Mouse (Mus musculus) limb, embryonic 14.5 days (tissue): ENCODE results near the gene Gse1. TPM values are rescaled to one million over a fixed set of nuclear protein-coding genes. Genes with fewer than 3 reads are reported as not detected.

Source experiments
- ATAC-seq: fragments of 200-750 bp; cut with Nextera tagmentation; 2 replicates; pipeline ENCODE4 v1.8.0; 2017; ENCODE audit warnings: low read depth, moderate number of reproducible peaks, moderate TSS enrichment; ENCODE audit not compliant: low FRiP score
- DNase-seq: peaks from one replicate; pipeline ENCODE4 v3.0.0-alpha.2; 2015; ENCODE audit warnings: low spot score
- H3K27ac ChIP-seq: fragments of 300-500 bp; sonication (generic); replicated peaks from 2 replicates; pipeline ENCODE4 v1.5.1; 2014; ENCODE audit warnings: low read depth, mild to moderate bottlenecking, low read length, moderate library complexity, mixed read lengths
- H3K27me3 ChIP-seq: fragments of 300-500 bp; sonication (generic); 2 replicates; pipeline ENCODE4 v1.6.1; 2014; ENCODE audit warnings: low read length, mixed read lengths; ENCODE audit not compliant: control insufficient read depth, insufficient read depth
- H3K36me3 ChIP-seq: fragments of 300-500 bp; sonication (generic); 2 replicates; pipeline ENCODE4 v1.6.1; 2014; ENCODE audit warnings: mild to moderate bottlenecking, low read length, moderate library complexity, mixed read lengths; ENCODE audit not compliant: control insufficient read depth, insufficient read depth
- H3K4me1 ChIP-seq: fragments of 300-500 bp; sonication (generic); 2 replicates; pipeline ENCODE4 v1.6.1; 2014; ENCODE audit warnings: antibody characterized with exemption, low read length, mixed read lengths; ENCODE audit not compliant: control insufficient read depth, insufficient read depth
- H3K4me2 ChIP-seq: fragments of 300-500 bp; sonication (generic); replicated peaks from 2 replicates; pipeline ENCODE4 v1.6.1; 2014; ENCODE audit warnings: low read depth, mild to moderate bottlenecking, low read length, moderate library complexity; ENCODE audit not compliant: severe bottlenecking
- H3K4me3 ChIP-seq: fragments of 300-500 bp; sonication (generic); replicated peaks from 2 replicates; pipeline ENCODE4 v1.5.1; 2014; ENCODE audit warnings: low read length
- H3K9ac ChIP-seq: fragments of 300-500 bp; sonication (generic); 2 replicates; pipeline ENCODE4 v1.6.1; 2014; ENCODE audit warnings: mild to moderate bottlenecking, low read depth, low read length, moderate library complexity; ENCODE audit not compliant: severe bottlenecking
- H3K9me3 ChIP-seq: fragments of 300-500 bp; sonication (generic); 2 replicates; pipeline ENCODE4 v1.6.1; 2016; ENCODE audit warnings: low read length; ENCODE audit not compliant: control insufficient read depth
- POLR2A ChIP-seq: fragments of 200-500 bp; IDR thresholded peaks from 2 replicates; pipeline ENCODE4 v1.8.0; 2012; ENCODE audit warnings: inconsistent platforms, mild to moderate bottlenecking, moderate library complexity, borderline replicate concordance; ENCODE audit not compliant: insufficient read depth, insufficient read length; ENCODE audit errors: extremely low read depth
- WGBS: fragments of 180-500 bp; shearing (Covaris S2); extraction: QIAGEN DNeasy Blood & Tissue Kit; methylation state at CpG from one replicate; pipeline ENCODE4 v1.1.7; 2014; 5-methylcytosine and 5-hydroxymethylcytosine counted together
- polyA plus RNA-seq, 2 experiments: library from polyadenylated mRNA; depleted of rRNA in 1 of 2; stranded (reverse) in 1 of 2; unstranded in 1 of 2; fragments of >200 nt; fragmentation: Nextera tagmentation in 1 of 2; extraction: Ambion mirVana in 1 of 2; gene quantifications; 2 replicates each; pipeline versions ENCODE4 v1.2.1 to v1.2.3; 2012 to 2014

Gse1 gene
- polyA plus RNA-seq, 2 experiments: 10.3 to 32.6 TPM

DNA sequence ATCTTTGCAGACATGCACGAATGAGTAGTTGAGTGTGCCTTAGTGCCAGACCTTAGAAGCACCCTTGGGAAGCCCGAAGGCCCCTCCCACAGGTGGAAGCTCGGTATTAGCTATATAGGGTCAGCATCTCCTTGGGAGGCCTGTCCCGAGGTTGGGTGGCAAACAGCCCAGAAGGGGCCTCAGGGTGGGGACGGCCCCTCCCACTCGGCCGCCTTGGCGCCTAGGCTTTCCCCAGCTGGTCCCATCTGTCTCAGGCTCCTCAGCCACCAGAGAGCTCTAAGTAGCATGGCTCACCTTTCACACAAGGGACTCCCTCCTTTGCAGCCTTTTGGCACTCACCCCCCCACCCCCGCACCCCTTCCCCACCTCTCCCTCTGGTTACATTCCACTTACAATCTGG is 43.9 kb upstream of the Gse1 start:
- Histone ChIP-seq H3K9me3 (no peaks in the 10 kb centered on the region), H3K4me1 (peaks cover 34% of the 10 kb centered on the region), H3K4me3 (no peak overlapping the region), H3K27ac (peak overlapping the region; percentile 40; the same call in 1 of the 2 replicates), H3K27me3 (no peaks in the 10 kb centered on the region), H3K4me2 (no peak overlapping the region), H3K9ac (no peak overlapping the region), H3K36me3 (no peaks in the 10 kb centered on the region)
- ATAC-seq (peak; percentile 53), DNase-seq (peak; percentile 57)
- TF ChIP-seq POLR2A: no peak
- 16% methylated on average over 7 of the region's 9 CpGs for WGBS

DNA sequence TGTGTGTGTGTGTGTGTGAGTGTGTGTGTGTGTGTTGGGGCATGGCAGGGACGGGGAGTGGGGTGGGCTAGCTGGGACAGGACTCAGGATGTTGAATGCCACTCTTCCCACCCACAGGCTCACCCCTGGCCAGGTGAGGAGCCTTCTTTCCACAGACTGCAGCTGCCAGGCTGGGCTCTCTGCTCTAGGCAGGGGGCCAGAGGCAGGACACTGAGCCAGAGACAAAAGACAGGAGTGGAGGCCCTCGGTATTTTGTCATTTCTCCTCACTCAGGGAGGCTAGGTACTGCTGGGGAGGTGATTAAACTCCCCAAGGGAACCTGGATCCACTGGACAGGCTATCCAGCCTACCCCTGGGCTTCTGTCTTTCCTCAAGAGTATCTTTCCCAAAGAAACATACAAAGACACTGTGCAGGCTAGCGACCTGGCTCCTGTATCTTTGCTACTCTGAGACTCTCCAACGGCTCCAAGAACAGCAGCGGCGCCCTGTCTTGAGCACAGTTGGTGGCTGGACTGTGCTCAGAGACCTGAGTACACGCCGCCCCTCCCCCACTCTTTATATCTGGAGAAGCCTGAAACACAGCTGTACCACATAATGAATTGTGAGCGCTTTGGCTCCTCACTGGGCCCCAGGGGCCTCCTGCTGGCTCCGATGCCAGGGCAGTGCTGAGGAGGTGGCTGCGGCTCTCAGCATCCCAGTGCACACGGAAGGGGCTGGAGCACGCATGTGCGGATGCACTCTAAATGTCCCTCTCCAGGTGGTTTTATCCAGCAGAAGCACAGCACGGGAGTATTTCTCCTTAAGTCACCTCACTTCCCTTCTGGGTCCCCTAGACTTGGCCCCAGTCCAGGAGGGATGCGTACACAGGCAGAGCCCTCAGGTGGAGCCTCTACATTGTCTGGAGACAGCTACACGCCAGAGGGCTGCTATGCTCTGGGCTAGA is 43.1 kb upstream of the Gse1 start:
- ATAC-seq: peak; percentile 71
- H3K4me3 ChIP-seq: no peak overlapping the region
- 13% methylated on average over 16 of the region's 17 CpGs for WGBS
- no peak for TF ChIP-seq POLR2A
- H3K9ac ChIP-seq: 0 out of 2 replicates have a peak overlapping the region, but pooled peaks have one; percentile 12
- H3K4me2 ChIP-seq: peak overlapping the region; percentile 10
- peaks cover 34% of the 10 kb centered on the region for H3K4me1 ChIP-seq
- peak overlapping the region; percentile 40 for H3K27ac ChIP-seq
- peak; percentile 67 for DNase-seq
- H3K27me3 ChIP-seq: no peaks in the 10 kb centered on the region
- no peaks in the 10 kb centered on the region for H3K36me3 ChIP-seq
- no peaks in the 10 kb centered on the region for H3K9me3 ChIP-seq

DNA sequence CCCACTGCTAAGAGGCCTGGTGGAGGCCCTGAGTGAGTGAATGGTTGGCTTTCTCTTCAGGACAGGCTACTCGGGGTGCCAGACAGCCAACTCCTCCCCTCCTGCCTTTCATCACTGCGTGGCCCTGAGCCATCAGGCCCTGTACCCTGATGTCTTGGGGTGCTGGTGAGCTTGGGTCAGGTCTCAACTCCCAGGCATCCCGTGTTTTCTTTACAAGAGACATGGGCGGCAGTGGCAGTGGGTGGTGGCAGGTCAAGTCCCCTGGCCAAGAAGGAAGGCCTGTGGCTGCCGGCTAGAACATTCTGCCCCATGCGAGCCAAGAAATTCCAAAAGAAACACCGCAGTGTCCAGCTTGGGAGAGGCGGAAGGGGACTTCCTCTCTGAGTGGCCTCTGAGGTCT is 41.8 kb upstream of the Gse1 start:
- H3K9ac ChIP-seq: no peak overlapping the region
- ATAC-seq: no peak
- WGBS: 60% methylated on average over 8 of the region's 8 CpGs

DNA sequence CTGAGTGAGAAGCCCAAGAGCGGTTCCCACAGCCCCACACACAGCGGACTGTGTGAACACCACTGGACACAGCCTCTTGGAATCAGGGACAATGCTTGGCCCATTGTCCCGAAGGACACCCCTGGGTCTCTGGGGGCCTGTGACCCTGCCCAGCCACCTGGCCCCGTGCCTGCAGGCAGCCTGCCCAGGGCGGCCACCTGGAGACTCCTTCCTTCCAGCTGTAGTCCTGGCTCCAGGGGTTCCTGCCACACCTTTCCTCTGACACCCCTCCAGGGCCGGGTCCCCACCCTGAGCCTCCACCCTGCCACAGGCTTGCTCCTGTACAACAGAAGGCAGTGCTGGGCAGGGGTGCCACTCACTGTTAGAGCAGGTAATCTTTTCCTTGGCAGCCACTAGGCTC is 39.7 kb upstream of the Gse1 start:
- 87% methylated on average over 6 of the region's 6 CpGs for whole genome bisulfite sequencing
- no peaks in the 10 kb centered on the region for H3K36me3 ChIP-seq
- no peaks in the 10 kb centered on the region for H3K27me3 ChIP-seq
- H3K4me1 ChIP-seq: peaks cover 48% of the 10 kb centered on the region
- no peak overlapping the region for H3K9ac ChIP-seq
- ATAC-seq: no peak
- H3K9me3 ChIP-seq: no peaks in the 10 kb centered on the region
- DNase-seq: no peak
- no peak overlapping the region for H3K4me3 ChIP-seq
- no peak overlapping the region for H3K27ac ChIP-seq
- TF ChIP-seq POLR2A: no peak
- no peak overlapping the region for H3K4me2 ChIP-seq

More for the DNA sequence above, 41.8 kb upstream of the Gse1 start:
- Histone ChIP-seq H3K36me3 (no peaks in the 10 kb centered on the region), H3K4me2 (no peak overlapping the region), H3K9me3 (no peaks in the 10 kb centered on the region), H3K4me3 (no peak overlapping the region), H3K27me3 (no peaks in the 10 kb centered on the region), H3K27ac (peak overlapping the region; percentile 33; the same call in 1 of the 2 replicates), H3K4me1 (peaks cover 43% of the 10 kb centered on the region)
- no peak for TF ChIP-seq POLR2A
- no peak for DNase-seq

DNA sequence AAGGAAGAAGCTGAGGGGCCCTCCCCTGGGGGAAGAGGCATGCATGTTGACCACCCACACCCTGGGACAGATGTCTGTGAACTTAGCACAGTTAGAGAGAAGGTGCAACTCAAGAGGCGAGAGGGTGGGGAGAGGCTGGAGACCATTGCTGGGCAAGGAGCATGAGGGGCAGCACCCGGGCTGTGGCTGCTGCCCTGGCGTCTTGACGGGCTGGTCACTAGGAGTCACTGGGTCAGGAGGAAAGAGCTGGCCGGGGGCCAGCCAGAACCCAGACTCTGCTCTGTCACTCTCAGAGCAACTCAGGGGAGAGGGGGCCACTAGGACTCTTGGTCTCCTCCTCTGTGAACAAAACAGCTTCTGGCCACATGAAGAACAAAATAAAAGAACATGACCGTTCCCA is 38.8 kb upstream of the Gse1 start:
- Histone ChIP-seq H3K9ac (no peak overlapping the region), H3K36me3 (no peaks in the 10 kb centered on the region), H3K4me2 (no peak overlapping the region), H3K27me3 (no peaks in the 10 kb centered on the region), H3K4me1 (peaks cover 45% of the 10 kb centered on the region), H3K4me3 (no peak overlapping the region), H3K27ac (no peak overlapping the region), H3K9me3 (no peaks in the 10 kb centered on the region)
- 66% methylated on average over 6 of the region's 6 CpGs for WGBS
- ATAC-seq: no peak
- DNase-seq: no peak
- no peak for TF ChIP-seq POLR2A
